Mouse (Mus musculus) cerebellum, adult 2 months (tissue): Measurements from ENCODE around the gene Mlst8. TPM values are rescaled to one million over a fixed set of nuclear protein-coding genes. Genes with fewer than 3 reads are reported as not detected.

Experiments
- DNase-seq, 2 experiments: peaks; one replicate each; pipeline ENCODE4 v3.0.0; 2021
- H3K27ac ChIP-seq: fragments of 200-500 bp; 2 replicates; pipeline ENCODE4 v1.5.1; 2012; ENCODE audit warnings: low read length, control low read depth, inconsistent platforms; ENCODE audit not compliant: insufficient read depth
- H3K27me3 ChIP-seq: fragments of 200-500 bp; 2 replicates; pipeline ENCODE4 v1.6.1; 2012; ENCODE audit warnings: inconsistent platforms, mild to moderate bottlenecking, low read length, moderate library complexity; ENCODE audit not compliant: control insufficient read depth, insufficient read depth
- H3K4me1 ChIP-seq: fragments of 200-500 bp; 2 replicates; pipeline ENCODE4 v1.6.1; 2011; ENCODE audit warnings: low read length; ENCODE audit not compliant: control insufficient read depth, insufficient read depth
- H3K4me3 ChIP-seq: fragments of 200-500 bp; replicated peaks from 2 replicates; pipeline ENCODE3; 2011; ENCODE audit warnings: mild to moderate bottlenecking, low read depth, low read length, control low read depth; ENCODE audit not compliant: insufficient read depth
- CTCF ChIP-seq: fragments of 200-500 bp; IDR thresholded peaks from 2 replicates; pipeline ENCODE4 v1.5.1; 2011; ENCODE audit warnings: low read depth, mild to moderate bottlenecking, control low read depth, low read length, moderate library complexity, borderline replicate concordance; ENCODE audit not compliant: insufficient read depth
- POLR2A ChIP-seq: fragments of 200-500 bp; IDR thresholded peaks from 2 replicates; pipeline ENCODE4 v1.6.1; 2011; ENCODE audit warnings: low read length, control low read depth, borderline replicate concordance; ENCODE audit not compliant: insufficient read depth
- WGBS: fragments of 180-500 bp; shearing (Covaris S2); methylation state at CpG from one replicate; pipeline ENCODE4 v1.1.7; 2018; 5-methylcytosine and 5-hydroxymethylcytosine counted together
- polyA plus RNA-seq: library from polyadenylated mRNA; depleted of rRNA; stranded (reverse); fragments of >200 nt; gene quantifications from 2 replicates; pipeline ENCODE4 v1.2.3, GENCODE M21; 2012; rRNA removed

Mlst8 gene
- polyA plus RNA-seq, 1 experiment, result 55.9 TPM

DNA sequence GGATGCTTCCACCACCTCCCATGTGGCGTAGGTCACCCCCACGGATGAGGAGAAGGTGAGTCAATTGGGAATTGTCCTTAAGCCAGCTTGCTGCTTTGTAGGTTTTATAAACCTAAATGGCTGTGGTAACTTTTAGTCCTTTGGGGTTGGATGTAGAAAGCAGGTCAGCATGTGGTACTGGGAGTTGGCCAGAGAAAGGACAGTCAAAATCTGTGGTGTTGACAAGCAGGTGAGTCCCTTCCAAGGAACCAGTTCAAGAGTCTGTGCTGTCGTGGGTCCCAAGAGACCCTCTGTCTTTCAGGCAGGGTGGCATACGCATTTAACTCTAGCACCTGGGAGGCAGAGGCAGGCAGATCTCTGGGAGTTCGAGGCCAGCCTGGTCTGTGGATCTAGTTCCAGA lies 54.4 kb downstream of the Mlst8 start:
- peaks cover 13% of the 10 kb centered on the region; the same call in 1 of the 2 replicates for H3K4me1 ChIP-seq
- DNase-seq, result no peak
- H3K27ac ChIP-seq, result no peak overlapping the region; the same call in 1 of the 2 replicates
- H3K4me3 ChIP-seq, result no peak overlapping the region
- H3K27me3 ChIP-seq, result no peaks in the 10 kb centered on the region
- TF ChIP-seq CTCF, result no peak
- TF ChIP-seq POLR2A, result no peak
- WGBS, result 70% methylated on average over 5 of the region's 5 CpGs

Other genes starting within 250 kb of the Mlst8 start
- gene Ccnf, start 227.6 kb downstream of the Mlst8 start, polyA plus RNA-seq, result 3.6 and 4.1 TPM in 2 replicates
- 0.22 and 0.31 TPM in 2 replicates for gene Abca17, start 128.0 kb downstream of the Mlst8 start, polyA plus RNA-seq
- gene Abca3, start 127.1 kb downstream of the Mlst8 start, polyA plus RNA-seq, result 57.0 and 58.6 TPM in 2 replicates
- 254 and 263 TPM in 2 replicates for gene Rnps1, start 64.5 kb downstream of the Mlst8 start, polyA plus RNA-seq
- 77.3 and 78.6 TPM in 2 replicates for gene Eci1, start 52.4 kb downstream of the Mlst8 start, polyA plus RNA-seq
- 22.3 and 22.7 TPM in 2 replicates for gene Dnase1l2, start 36.0 kb downstream of the Mlst8 start, polyA plus RNA-seq
- gene E4f1, start 8.8 kb downstream of the Mlst8 start, polyA plus RNA-seq, result 79.4 and 80.6 TPM in 2 replicates
- 126 and 133 TPM in 2 replicates for gene Pgp, start 8.7 kb downstream of the Mlst8 start, polyA plus RNA-seq
- gene Bricd5, start 5.2 kb downstream of the Mlst8 start, polyA plus RNA-seq, result 2.3 TPM in 2 replicates
- 122 and 127 TPM in 2 replicates for gene Caskin1, start 9.5 kb upstream of the Mlst8 start, polyA plus RNA-seq
- 197 and 198 TPM in 2 replicates for gene Traf7, start 48.9 kb upstream of the Mlst8 start, polyA plus RNA-seq
- gene Rab26, start 55.1 kb upstream of the Mlst8 start, polyA plus RNA-seq, result 21.7 and 22.6 TPM in 2 replicates
- 122 and 132 TPM in 2 replicates for gene Pkd1, start 70.8 kb upstream of the Mlst8 start, polyA plus RNA-seq
- gene Tsc2, start 153.6 kb upstream of the Mlst8 start, polyA plus RNA-seq, result 168 and 194 TPM in 2 replicates
- gene Nthl1, start 153.6 kb upstream of the Mlst8 start, polyA plus RNA-seq, result 9.0 TPM in 2 replicates
- 140 and 146 TPM in 2 replicates for gene Slc9a3r2, start 171.2 kb upstream of the Mlst8 start, polyA plus RNA-seq
- gene Npw, start 179.4 kb upstream of the Mlst8 start, polyA plus RNA-seq, result not detected in 2 replicates
- gene Zfp598, start 190.6 kb upstream of the Mlst8 start, polyA plus RNA-seq, result 92.6 and 98.6 TPM in 2 replicates
- 130 and 132 TPM in 2 replicates for gene Syngr3, start 210.9 kb upstream of the Mlst8 start, polyA plus RNA-seq
- gene Gfer, start 217.1 kb upstream of the Mlst8 start, polyA plus RNA-seq, result 26.7 and 30.9 TPM in 2 replicates
- gene Noxo1, start 217.2 kb upstream of the Mlst8 start, polyA plus RNA-seq, result 7.3 and 7.4 TPM in 2 replicates
- 60.6 and 62.4 TPM in 2 replicates for gene Tbl3, start 228.6 kb upstream of the Mlst8 start, polyA plus RNA-seq
- gene Rnf151, start 239.0 kb upstream of the Mlst8 start, polyA plus RNA-seq, result 0.18 and 0.57 TPM in 2 replicates
- 577 and 621 TPM in 2 replicates for gene Rps2, start 239.0 kb upstream of the Mlst8 start, polyA plus RNA-seq
- gene Ndufb10, start 245.4 kb upstream of the Mlst8 start, polyA plus RNA-seq, result 548 and 613 TPM in 2 replicates
- gene Rpl3l, start 248.7 kb upstream of the Mlst8 start, polyA plus RNA-seq, result 0.67 and 0.70 TPM in 2 replicates